Mouse (Mus musculus): Measurements from ENCODE around the gene Rassf2.

Rassf2 gene

GRCm38 (mm10) chr2:132029646-132030417 is at the start of gene Rassf2:
Rassf2 (minus strand) TSS chr2:132030258.
- DNase-seq (ENCODE audit: low spot score): peak; percentile 84

DNA sequence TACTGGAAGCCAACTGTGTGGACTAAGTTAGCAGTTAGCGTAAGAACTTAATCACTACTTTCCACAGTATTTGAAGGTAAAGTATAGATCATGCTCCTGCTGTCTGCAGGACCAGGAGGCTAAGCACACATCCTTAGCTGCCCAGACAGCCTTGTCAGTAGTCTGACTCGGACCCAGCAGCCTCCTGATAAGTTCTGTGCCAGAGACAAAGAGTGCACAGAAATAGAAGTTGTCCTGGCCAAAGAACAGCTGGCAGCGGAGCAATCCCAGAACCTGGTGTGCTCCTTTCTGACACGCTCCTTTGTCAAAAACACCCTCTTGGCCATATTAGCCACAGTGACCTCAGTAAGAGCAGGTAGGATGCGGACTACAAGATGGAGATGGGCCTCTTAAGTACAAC is 49.1 kb upstream of the Rassf2 start:
- no peak for DNase-seq (ENCODE audit: low spot score)

GRCm38 (mm10) chr2:132073052-132073451 is 43.0 kb upstream of the Rassf2 start:
- no peak for DNase-seq (ENCODE audit: low spot score)

GRCm38 (mm10) chr2:132069985-132070735 is 40.1 kb upstream of the Rassf2 start:
- no peak for DNase-seq (ENCODE audit: low spot score)

- DNase-seq (ENCODE audit: low spot score): no peak
Measured at GRCm38 (mm10) chr2:132064185-132064831, 34.2 kb upstream of the Rassf2 start.

- no peak for DNase-seq (ENCODE audit: low spot score)
Measured at GRCm38 (mm10) chr2:132063776-132064175, 33.7 kb upstream of the Rassf2 start.

- DNase-seq (ENCODE audit: low spot score): no peak
Measured at GRCm38 (mm10) chr2:132061884-132062283, 31.8 kb upstream of the Rassf2 start.

GRCm38 (mm10) chr2:132059919-132060318 is 29.9 kb upstream of the Rassf2 start:
- DNase-seq (ENCODE audit: low spot score): no peak

DNA sequence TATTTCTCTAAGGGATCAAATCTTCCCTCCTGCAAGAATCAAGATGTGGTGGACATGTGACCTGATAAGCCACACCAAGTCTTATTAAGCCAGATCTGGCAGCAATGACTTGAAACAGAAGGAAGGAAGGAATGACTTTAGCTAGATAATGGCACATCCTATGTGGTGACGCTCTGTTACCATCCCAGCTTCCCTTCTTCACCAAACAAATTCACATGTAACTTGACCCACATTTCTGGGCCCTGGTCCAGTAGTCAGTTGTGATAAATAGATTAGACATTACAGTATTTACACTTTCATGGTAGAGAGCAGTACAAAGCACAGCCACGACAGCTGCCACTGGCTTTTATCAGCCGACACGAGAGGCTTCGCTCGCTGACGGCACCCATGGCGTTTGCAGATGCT is 25.3 kb upstream of the Rassf2 start:
- DNase-seq (ENCODE audit: low spot score): no peak

- no peak for DNase-seq (ENCODE audit: low spot score)
Measured at GRCm38 (mm10) chr2:132053824-132054223, 23.8 kb upstream of the Rassf2 start.

DNA sequence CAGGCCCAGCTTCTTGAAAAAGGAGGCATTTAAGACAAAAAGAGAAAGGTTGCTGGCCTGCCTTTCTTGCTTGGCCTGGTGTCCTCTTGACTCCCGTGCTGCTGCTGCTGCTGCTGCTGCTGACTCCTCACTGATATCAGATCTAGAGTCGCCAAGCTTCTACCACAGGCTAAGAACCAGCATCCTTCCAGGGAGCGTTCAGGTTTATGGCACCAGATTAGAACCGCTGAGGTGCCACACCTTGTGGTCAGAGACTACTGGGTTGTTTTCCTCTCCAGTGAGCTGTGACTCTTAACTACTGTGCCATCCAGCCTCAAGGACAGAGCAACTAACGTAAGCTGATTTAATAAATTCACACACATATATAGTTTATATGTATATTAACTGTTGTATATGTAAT is 21.7 kb upstream of the Rassf2 start:
- DNase-seq (ENCODE audit: low spot score): no peak

DNA sequence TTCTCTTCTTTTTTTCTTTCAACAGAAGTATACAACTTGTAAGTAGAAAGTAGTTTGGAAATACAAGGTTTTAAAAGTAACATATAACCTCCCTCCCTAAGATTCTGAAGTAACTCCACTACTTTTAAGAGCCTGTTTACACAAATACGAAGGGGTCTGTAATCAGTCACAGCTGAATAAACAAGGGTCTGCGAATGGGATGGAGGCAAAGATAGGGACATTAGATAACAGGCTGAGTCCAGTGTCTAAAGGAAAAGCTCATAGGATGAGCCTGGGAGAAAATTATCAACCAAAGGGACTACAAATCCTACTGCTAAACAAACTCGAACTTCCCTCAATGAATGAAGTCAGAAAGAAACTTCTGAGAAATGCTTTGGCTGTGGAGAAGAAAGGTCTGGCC is 19.9 kb upstream of the Rassf2 start:
- no peak for DNase-seq (ENCODE audit: low spot score)

- no peak for DNase-seq (ENCODE audit: low spot score)
Measured at GRCm38 (mm10) chr2:132049491-132049890, 19.4 kb upstream of the Rassf2 start.

- no peak for DNase-seq (ENCODE audit: low spot score)
Measured at GRCm38 (mm10) chr2:132048143-132048772, 18.2 kb upstream of the Rassf2 start.

DNA sequence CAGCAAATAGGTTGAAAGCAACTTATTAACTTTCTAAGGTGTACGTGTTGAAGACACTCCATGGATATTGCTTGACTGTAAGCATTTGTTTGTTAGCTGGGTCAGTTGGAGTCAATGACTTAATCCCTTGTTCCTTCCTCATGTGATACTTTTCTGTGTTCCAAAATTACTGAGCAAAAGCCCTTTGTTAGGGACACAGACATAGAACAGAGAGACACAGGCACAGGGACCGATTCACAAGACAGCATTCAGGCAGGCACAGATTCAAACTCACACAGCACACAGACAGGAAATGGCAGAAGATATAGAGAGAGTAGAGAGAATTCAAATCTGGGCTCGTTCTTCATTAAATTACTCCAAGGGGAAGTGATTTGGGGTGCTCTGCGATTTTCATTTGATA is 17.3 kb upstream of the Rassf2 start:
- DNase-seq (ENCODE audit: low spot score): no peak

DNA sequence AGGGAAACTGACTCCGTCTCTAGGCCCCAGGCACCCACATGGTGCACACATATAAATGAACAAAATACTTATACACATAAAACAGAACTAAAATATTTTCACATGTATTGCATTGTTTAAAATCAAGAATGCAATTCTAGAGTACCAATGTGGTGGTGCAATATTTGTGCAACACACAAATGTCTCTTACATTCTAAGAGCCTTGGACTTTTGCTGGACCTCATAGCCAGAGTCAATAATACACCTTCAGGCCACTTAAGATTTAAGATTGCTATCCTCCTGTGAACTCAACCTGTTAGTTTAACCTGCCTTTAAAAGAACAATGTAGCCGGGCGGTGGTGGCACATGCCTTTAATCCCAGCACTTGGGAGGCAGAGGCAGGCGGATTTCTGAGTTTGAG is 16.6 kb upstream of the Rassf2 start:
- no peak for DNase-seq (ENCODE audit: low spot score)

DNA sequence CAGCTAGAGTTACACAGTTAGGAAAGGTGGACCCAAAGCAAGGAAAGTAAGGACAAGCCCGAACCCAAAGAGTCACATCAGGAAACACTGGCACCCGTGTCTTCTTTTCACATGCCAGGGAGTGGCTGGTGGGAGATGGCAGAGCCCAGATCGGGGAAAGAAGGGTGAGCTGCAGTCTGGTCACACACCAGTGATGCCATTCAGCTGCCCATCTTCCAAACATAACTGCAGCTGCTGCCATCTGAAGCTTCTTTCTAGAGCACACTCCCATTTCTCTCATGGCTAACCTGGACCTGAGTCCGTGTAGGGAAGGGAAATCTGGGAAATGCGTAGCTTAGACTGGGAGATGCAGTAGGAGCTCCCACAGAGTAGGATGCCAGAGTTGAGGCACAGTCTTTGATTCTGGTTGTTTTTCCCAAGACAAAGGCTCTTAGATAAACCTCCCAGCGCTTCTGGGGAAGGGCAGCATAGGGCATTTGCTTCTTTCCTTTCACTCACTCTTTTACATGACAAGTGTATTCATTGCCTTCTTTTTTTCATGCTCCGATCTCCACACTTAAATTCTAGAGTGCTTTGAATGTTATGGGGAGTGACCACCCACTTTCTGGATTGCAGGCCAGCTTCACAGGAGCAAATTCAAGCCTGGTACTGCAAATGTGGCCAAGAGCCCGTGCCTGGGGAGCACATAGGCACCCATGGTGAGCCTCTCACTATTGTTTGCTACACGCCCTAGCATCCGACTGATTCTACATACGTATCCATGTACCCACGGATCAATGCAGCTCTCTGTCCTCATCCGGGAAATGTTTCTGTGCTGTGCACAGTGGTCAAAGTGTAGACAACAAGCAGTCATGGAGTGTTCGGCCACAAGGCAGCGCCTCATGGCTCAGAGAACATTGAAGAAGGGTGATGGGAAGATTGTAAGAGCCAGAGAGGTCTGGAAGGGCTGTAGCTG is 14.5 kb upstream of the Rassf2 start:
- DNase-seq (ENCODE audit: low spot score): no peak

- peak; percentile 85 for DNase-seq (ENCODE audit: low spot score)
Measured at GRCm38 (mm10) chr2:132043101-132043621, 13.1 kb upstream of the Rassf2 start.

DNA sequence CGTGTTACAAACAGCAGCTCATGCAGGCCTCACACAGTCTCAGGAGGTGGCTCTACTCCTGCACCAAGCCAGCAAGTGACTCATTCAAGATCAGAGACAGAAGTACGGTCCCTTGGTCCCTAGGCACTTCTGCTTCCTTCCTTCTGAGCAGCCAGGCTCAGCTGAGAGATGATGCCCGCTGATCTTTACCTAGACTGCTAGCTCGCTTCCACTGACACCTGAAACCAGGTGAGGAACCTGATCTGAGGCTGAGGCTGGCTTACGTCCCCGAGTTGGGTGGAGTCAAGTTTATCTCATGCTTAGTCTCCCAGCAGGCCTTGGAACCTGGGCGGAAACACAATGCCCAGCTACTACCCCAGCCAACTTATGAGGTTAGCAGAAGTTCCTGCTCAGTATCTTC is 9.8 kb upstream of the Rassf2 start:
- DNase-seq (ENCODE audit: low spot score): no peak

- no peak for DNase-seq (ENCODE audit: low spot score)
Measured at GRCm38 (mm10) chr2:132036326-132036725, 6.3 kb upstream of the Rassf2 start.

- DNase-seq (ENCODE audit: low spot score): no peak
Measured at GRCm38 (mm10) chr2:132035470-132035835, 5.4 kb upstream of the Rassf2 start.

All from ovary, postnatal 36 days (tissue).